Comparison of ENCODE assay signal across 10 mouse cellular contexts in genomic region chr6:70847386-70847785, GRCm38 (mm10). TPM values are rescaled to one million over a fixed set of nuclear protein-coding genes. Genes with fewer than 3 reads are reported as not detected.
DNase-seq lines count a peak whose midpoint lies in the region; ATAC-seq and TF ChIP-seq lines count a peak whose summit lies in the region.
"Had no signal": no experiment of that assay in that cellular context is flagged by ENCODE, and none has a peak within 500 bp of the region (broad histone marks: within the 10 kb centered on the region; RNA-seq: fewer than 3 reads in every experiment).

No protein-coding gene starts in this region.

- WGBS in midbrain, embryonic 13.5 days = 53% methylated on average over 3 of the region's 3 CpGs
- 61% methylated on average over 3 of the region's 3 CpGs for WGBS in midbrain, embryonic 15.5 days
- WGBS in hindbrain, embryonic 14.5 days = 55% methylated on average over 3 of the region's 3 CpGs
- 59% methylated on average over 3 of the region's 3 CpGs for WGBS in small intestine, adult 2 months

- H3K36me3 ChIP-seq in midbrain, embryonic 13.5 days = no peaks in the 10 kb centered on the region
- H3K36me3 ChIP-seq in midbrain, embryonic 15.5 days (replicated peaks) = no peaks in the 10 kb centered on the region
- H3K36me3 ChIP-seq in hindbrain, embryonic 14.5 days (replicated peaks; ENCODE audit: control insufficient read depth, insufficient read depth) = no peaks in the 10 kb centered on the region; the same call in 1 of the 2 replicates
- no peaks in the 10 kb centered on the region; the same call in 1 of the 2 replicates for H3K36me3 ChIP-seq in small intestine, adult 2 months (ENCODE audit: control insufficient read depth, insufficient read depth, low read length)

- intact Hi-C loops in heart, postnatal 36 days (cut with DNase I) = no loop called here

- H3K4me3 ChIP-seq in midbrain, embryonic 13.5 days (replicated peaks) = no peak overlapping the region
- H3K4me3 ChIP-seq in midbrain, embryonic 15.5 days = no peak overlapping the region
- no peak overlapping the region for H3K4me3 ChIP-seq in hindbrain, embryonic 14.5 days (replicated peaks; ENCODE audit: low read length)
- H3K4me3 ChIP-seq in small intestine, adult 2 months (ENCODE audit: low read depth, low read length) = no peak overlapping the region

- TF ChIP-seq CTCF in small intestine, adult 2 months (IDR thresholded peaks at IDR 0.05; ENCODE audit: extremely low read depth, insufficient read length, insufficient replicate concordance, low read depth, low read length) = no peak

- no peak for TF ChIP-seq POLR2A in small intestine, adult 2 months (IDR thresholded peaks at IDR 0.05; ENCODE audit: low read depth, low read length)

- 0 out of 2 replicates have a peak overlapping the region, but pooled peaks have one; percentile 17 for H3K4me2 ChIP-seq in midbrain, embryonic 13.5 days (replicated peaks)
- H3K4me2 ChIP-seq in midbrain, embryonic 15.5 days = no peak overlapping the region
- 0 out of 2 replicates have a peak overlapping the region, but pooled peaks have one; percentile 64 for H3K4me2 ChIP-seq in hindbrain, embryonic 14.5 days (replicated peaks)

- DNase-seq in heart, adult 11 months = peak; percentile 62
- DNase-seq in heart, postnatal 36 days = no peak
- DNase-seq in hindbrain, embryonic 14.5 days (ENCODE audit: low spot score) = no peak
- DNase-seq in ovary, postnatal 36 days (ENCODE audit: low spot score) = no peak
- DNase-seq in cerebellum, adult 11-12 months = no peak
- DNase-seq: cerebellum, adult 8-10 months; lung, adult 18-20 months had no signal

- peaks cover 36% of the 10 kb centered on the region for H3K4me1 ChIP-seq in midbrain, embryonic 13.5 days (replicated peaks)
- H3K4me1 ChIP-seq in midbrain, embryonic 15.5 days = peaks cover 26% of the 10 kb centered on the region
- H3K4me1 ChIP-seq in hindbrain, embryonic 14.5 days (replicated peaks; ENCODE audit: control insufficient read depth, insufficient read depth, low read length) = peaks cover 32% of the 10 kb centered on the region
- peaks cover 6% of the 10 kb centered on the region; the same call in 1 of the 2 replicates for H3K4me1 ChIP-seq in small intestine, adult 2 months (ENCODE audit: control insufficient read depth, insufficient read depth, insufficient read length, low read length)

- 0 out of 2 replicates have a peak overlapping the region, but pooled peaks have one; percentile 14 for H3K9ac ChIP-seq in midbrain, embryonic 13.5 days (replicated peaks)
- H3K9ac ChIP-seq in midbrain, embryonic 15.5 days = no peak overlapping the region
- H3K9ac ChIP-seq in hindbrain, embryonic 14.5 days = no peak overlapping the region

- no peak overlapping the region for H3K27ac ChIP-seq in midbrain, embryonic 13.5 days
- H3K27ac ChIP-seq in midbrain, embryonic 15.5 days = no peak overlapping the region
- no peak overlapping the region for H3K27ac ChIP-seq in hindbrain, embryonic 14.5 days
- peak overlapping the region; percentile 0; the same call in 1 of the 2 replicates for H3K27ac ChIP-seq in small intestine, adult 2 months (ENCODE audit: insufficient read depth, low read depth, low read length)

- no peaks in the 10 kb centered on the region for H3K9me3 ChIP-seq in midbrain, embryonic 13.5 days
- no peaks in the 10 kb centered on the region for H3K9me3 ChIP-seq in midbrain, embryonic 15.5 days
- H3K9me3 ChIP-seq in hindbrain, embryonic 14.5 days (ENCODE audit: control insufficient read depth, low read length) = no peaks in the 10 kb centered on the region

- no peak for ATAC-seq in midbrain, embryonic 13.5 days
- ATAC-seq in midbrain, embryonic 15.5 days (replicated peaks) = no peak
- no peak for ATAC-seq in hindbrain, embryonic 14.5 days (ENCODE audit: low FRiP score)

- H3K27me3 ChIP-seq in midbrain, embryonic 13.5 days = no peaks in the 10 kb centered on the region
- no peaks in the 10 kb centered on the region for H3K27me3 ChIP-seq in midbrain, embryonic 15.5 days (replicated peaks)
- no peaks in the 10 kb centered on the region for H3K27me3 ChIP-seq in hindbrain, embryonic 14.5 days (ENCODE audit: control insufficient read depth, insufficient read depth, low read length)
- no peaks in the 10 kb centered on the region for H3K27me3 ChIP-seq in small intestine, adult 2 months (ENCODE audit: control insufficient read depth, insufficient read depth, low read length)

RNA-seq across cellular contexts. Expression of gene Eif2ak3, which starts 3.1 kb away (rescaled TPM):
- 1 to 10 TPM; 9.2 to 9.6 TPM for total RNA-seq in heart, postnatal 36 days (2021)
- 12.3 and 13.4 TPM in 2 replicates for polyA plus RNA-seq in midbrain, embryonic 13.5 days (2015; fragmentation: Nextera tagmentation; extraction: Ambion mirVana)
- 14.1 and 14.6 TPM in 2 replicates for polyA plus RNA-seq in midbrain, embryonic 15.5 days (2015; fragmentation: Nextera tagmentation; extraction: Ambion mirVana)
- polyA plus RNA-seq in hindbrain, embryonic 14.5 days (2014; fragmentation: Nextera tagmentation; extraction: Ambion mirVana) = 13.0 and 13.3 TPM in 2 replicates
- 12.5 and 24.5 TPM in 2 replicates for polyA plus RNA-seq in small intestine, adult 2 months (2012; rRNA removed)

RNA-seq across cellular contexts. Expression of gene Rpia, which starts 55.4 kb away (rescaled TPM):
- 10 to 100 TPM; 11.3 to 13.3 TPM for total RNA-seq in heart, postnatal 36 days (2021)
- polyA plus RNA-seq in midbrain, embryonic 13.5 days (2015; fragmentation: Nextera tagmentation; extraction: Ambion mirVana) = 2.4 and 3.5 TPM in 2 replicates
- 2.6 and 3.0 TPM in 2 replicates for polyA plus RNA-seq in midbrain, embryonic 15.5 days (2015; fragmentation: Nextera tagmentation; extraction: Ambion mirVana)
- 2.6 and 2.9 TPM in 2 replicates for polyA plus RNA-seq in hindbrain, embryonic 14.5 days (2014; fragmentation: Nextera tagmentation; extraction: Ambion mirVana)
- polyA plus RNA-seq in small intestine, adult 2 months (2012; rRNA removed) = 7.3 and 12.9 TPM in 2 replicates
